Mouse (Mus musculus): ENCODE data around the gene Olfr1126. TPM values are rescaled to one million over a fixed set of nuclear protein-coding genes. Genes with fewer than 3 reads are reported as not detected.
"Not testable (repeated sequence)": the region's sequence is repeated elsewhere in the genome, so short reads cannot be mapped to it uniquely, and the experiment has no call there.

The Olfr1126 gene
- not detected in 2 replicates for polyA plus RNA-seq (2012; rRNA removed)

DNA sequence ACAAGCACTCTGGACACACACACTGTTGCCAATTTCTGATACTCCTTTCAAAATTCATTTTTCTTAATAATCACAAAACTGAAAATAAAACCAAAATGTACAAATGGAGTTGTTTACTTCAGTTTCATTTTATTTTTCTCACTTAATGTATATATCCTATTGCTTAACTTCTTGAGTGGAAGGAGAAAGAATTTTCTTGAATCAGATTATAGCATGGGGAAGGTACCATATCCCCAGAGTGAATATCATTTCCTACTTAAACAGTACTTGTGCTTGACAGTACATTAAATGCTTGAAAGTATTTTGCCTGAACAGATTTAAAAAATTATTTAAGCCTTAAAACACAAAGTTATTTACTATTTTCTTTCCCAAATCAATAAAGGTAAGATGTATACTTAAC is at the start of gene Olfr1126:
Gene Olfr1126, plus strand, starts transcription at position 301 of the 400 bp plus-strand sequence.
- TF ChIP-seq CTCF (IDR thresholded peaks at IDR 0.05; ENCODE audit: extremely low read depth, insufficient read depth, low read length): no peak
- no peak for TF ChIP-seq POLR2A (IDR thresholded peaks at IDR 0.05; ENCODE audit: extremely low read depth, insufficient read depth, low read length)
- no peak within 1 kb of the TSS for H3K27ac ChIP-seq (ENCODE audit: insufficient read depth, low read length)
- H3K4me1 ChIP-seq (ENCODE audit: control insufficient read depth, insufficient read depth, low read length): no peaks in the 10 kb centered on the region

DNA sequence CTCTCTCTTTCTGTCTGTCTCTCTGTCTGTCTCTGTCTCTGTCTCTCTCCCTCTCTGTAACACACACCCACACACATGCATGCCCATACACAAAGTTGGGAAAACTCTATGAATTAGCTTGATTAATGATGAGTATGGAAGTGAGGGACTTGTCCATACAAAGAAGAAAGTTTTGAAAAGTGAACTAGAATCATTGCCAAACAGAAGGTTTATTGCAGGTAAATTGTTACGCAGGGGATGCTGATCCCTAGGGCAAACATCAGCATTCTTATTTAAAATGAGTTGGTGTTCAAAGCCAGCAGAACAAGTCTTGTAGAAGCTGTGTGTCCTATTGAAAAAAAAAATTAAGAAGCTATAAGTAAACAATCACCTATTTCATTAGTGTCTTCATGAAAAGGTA is 37.4 kb upstream of the Olfr1126 start, which contains the start of gene Olfr1123:
Gene Olfr1123, plus strand, starts transcription at position 301 of the 400 bp plus-strand sequence.
- Histone ChIP-seq H3K4me3 (ENCODE audit: insufficient read depth, low read length) (no peak within 1 kb of the TSS), H3K27ac (ENCODE audit: insufficient read depth, low read length) (no peak within 1 kb of the TSS), H3K4me1 (ENCODE audit: control insufficient read depth, insufficient read depth, low read length) (no peaks in the 10 kb centered on the region)
- TF ChIP-seq POLR2A (IDR thresholded peaks at IDR 0.05; ENCODE audit: extremely low read depth, insufficient read depth, low read length) (no peak), CTCF (IDR thresholded peaks at IDR 0.05; ENCODE audit: extremely low read depth, insufficient read depth, low read length) (no peak)

More for the DNA sequence above, at the start of gene Olfr1126:
- H3K4me3 ChIP-seq (ENCODE audit: insufficient read depth, low read length): no peak within 1 kb of the TSS

DNA sequence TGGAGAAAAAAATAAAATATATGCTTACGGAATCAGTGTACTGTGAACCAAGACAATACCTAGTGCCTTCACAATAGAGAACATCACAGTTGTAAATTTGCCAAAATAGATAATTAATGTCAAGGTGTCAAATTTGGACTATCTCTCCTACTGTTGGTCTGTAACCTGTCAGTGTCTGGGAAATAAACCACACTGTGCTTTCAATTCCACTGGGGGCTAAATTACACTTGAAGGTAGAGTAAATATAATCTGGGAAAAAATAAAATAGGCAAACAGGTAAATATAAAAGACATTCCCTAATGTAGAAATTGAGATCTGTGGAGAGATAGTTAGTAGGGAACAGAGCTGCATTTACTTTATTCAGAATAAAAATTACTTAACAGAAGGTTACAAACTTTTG is 23.8 kb upstream of the Olfr1126 start, which contains the start of gene Olfr1124:
Gene Olfr1124, plus strand, starts transcription at position 301 of the 400 bp plus-strand sequence.
- H3K4me1 ChIP-seq (ENCODE audit: control insufficient read depth, insufficient read depth, low read length): no peaks in the 10 kb centered on the region
- TF ChIP-seq CTCF (IDR thresholded peaks at IDR 0.05; ENCODE audit: extremely low read depth, insufficient read depth, low read length) (no peak), POLR2A (IDR thresholded peaks at IDR 0.05; ENCODE audit: extremely low read depth, insufficient read depth, low read length) (no peak)
- no peak within 1 kb of the TSS for H3K4me3 ChIP-seq (ENCODE audit: insufficient read depth, low read length)
- no peak within 1 kb of the TSS for H3K27ac ChIP-seq (ENCODE audit: insufficient read depth, low read length)

DNA sequence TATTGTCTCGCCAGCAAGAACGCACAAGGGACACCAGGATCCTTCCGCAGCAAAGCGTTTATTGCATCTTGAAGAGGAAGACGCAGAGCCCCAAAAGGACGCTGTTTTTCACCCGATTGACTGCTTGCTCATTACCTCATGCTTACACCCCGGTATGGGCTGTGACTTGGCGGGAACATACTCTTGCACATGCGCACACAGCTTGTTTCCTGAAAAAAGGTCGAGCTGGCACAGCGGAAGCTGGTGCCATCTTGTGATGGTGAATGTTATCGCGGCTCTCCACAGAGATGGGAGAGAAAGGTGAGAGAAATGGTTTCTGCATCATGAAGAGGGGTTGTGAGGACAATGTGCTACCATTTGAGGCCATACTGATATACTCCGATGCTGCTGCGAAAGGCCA is 16.0 kb upstream of the Olfr1126 start:
- H3K27ac ChIP-seq (ENCODE audit: insufficient read depth, low read length): no peak overlapping the region
- no peak for TF ChIP-seq CTCF (IDR thresholded peaks at IDR 0.05; ENCODE audit: extremely low read depth, insufficient read depth, low read length)
- TF ChIP-seq POLR2A (IDR thresholded peaks at IDR 0.05; ENCODE audit: extremely low read depth, insufficient read depth, low read length): no peak
- H3K4me3 ChIP-seq (ENCODE audit: insufficient read depth, low read length): no peak overlapping the region
- H3K4me1 ChIP-seq (ENCODE audit: control insufficient read depth, insufficient read depth, low read length): no peaks in the 10 kb centered on the region

DNA sequence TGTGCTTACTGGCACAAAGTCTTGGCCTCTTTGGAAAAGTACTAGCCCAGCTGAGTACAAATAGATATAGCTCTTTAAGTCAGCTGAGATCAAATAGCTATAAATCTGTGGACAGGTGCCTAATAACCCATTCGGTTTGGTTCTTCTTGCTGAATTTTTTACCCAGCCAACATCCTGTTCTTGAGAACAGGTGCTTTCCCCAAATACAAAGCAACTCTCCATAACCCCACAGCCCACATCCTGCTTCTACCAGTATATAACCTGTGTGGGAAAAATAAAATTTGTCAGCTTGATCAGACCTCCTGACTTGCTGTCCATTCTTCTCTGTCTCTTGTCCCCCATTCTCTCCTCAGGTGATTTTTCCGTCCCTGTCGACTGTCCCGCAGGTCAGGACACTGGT is 8.0 kb downstream of the Olfr1126 start:
- Histone ChIP-seq H3K4me3 (ENCODE audit: insufficient read depth, low read length) (no peak overlapping the region), H3K4me1 (ENCODE audit: control insufficient read depth, insufficient read depth, low read length) (no peaks in the 10 kb centered on the region), H3K27ac (ENCODE audit: insufficient read depth, low read length) (no peak overlapping the region)
- no peak for TF ChIP-seq CTCF (IDR thresholded peaks at IDR 0.05; ENCODE audit: extremely low read depth, insufficient read depth, low read length)
- TF ChIP-seq POLR2A (IDR thresholded peaks at IDR 0.05; ENCODE audit: extremely low read depth, insufficient read depth, low read length): no peak

DNA sequence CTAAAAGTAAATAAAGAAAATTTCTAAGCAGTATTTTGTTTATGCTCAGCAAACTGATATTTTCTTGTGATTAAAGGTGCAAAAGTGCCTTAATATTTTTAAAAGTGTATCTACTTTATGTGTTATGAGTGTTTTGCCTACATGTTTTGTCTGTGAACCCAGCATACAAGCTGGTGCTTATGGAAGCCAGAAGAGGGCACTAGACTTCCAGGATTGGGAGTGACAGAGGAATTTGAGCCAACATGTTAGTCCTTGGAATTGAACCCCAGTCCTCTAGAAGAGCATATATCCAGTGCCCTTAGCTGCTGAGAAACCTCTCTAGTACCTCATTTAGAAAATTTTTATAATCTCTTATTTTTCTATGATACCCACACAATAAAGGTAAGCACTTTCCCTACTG is 26.4 kb downstream of the Olfr1126 start:
- no peak overlapping the region for H3K27ac ChIP-seq (ENCODE audit: insufficient read depth, low read length)
- H3K4me1 ChIP-seq (ENCODE audit: control insufficient read depth, insufficient read depth, low read length): no peaks in the 10 kb centered on the region
- TF ChIP-seq CTCF (IDR thresholded peaks at IDR 0.05; ENCODE audit: extremely low read depth, insufficient read depth, low read length) (0 out of 2 replicates have a peak, but pooled peaks have one; percentile 1), POLR2A (IDR thresholded peaks at IDR 0.05; ENCODE audit: extremely low read depth, insufficient read depth, low read length) (no peak)
- H3K4me3 ChIP-seq (ENCODE audit: insufficient read depth, low read length): no peak overlapping the region

DNA sequence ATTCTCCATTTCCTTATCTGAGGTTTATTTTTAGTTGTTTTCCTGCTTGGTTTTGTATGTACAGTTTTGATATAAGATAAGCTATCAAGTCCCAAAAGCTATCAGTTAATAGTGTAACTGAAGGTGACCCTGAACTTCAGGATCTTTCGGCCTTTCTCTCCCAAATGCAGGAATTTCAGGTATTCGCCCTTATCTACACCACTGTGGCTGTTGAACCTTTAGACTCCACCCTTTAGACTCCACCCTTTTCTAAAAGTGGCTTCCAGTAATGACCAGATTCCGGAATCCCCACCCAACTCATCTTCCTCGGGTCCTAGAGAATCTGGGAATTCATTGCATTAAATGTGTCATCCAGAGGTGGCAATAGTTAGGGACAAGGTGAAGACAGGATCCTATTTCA is 27.4 kb downstream of the Olfr1126 start:
- H3K4me1 ChIP-seq (ENCODE audit: control insufficient read depth, insufficient read depth, low read length): no peaks in the 10 kb centered on the region
- H3K27ac ChIP-seq (ENCODE audit: insufficient read depth, low read length): no peak overlapping the region
- no peak overlapping the region for H3K4me3 ChIP-seq (ENCODE audit: insufficient read depth, low read length)
- TF ChIP-seq CTCF (IDR thresholded peaks at IDR 0.05; ENCODE audit: extremely low read depth, insufficient read depth, low read length): no peak
- TF ChIP-seq POLR2A (IDR thresholded peaks at IDR 0.05; ENCODE audit: extremely low read depth, insufficient read depth, low read length): no peak

DNA sequence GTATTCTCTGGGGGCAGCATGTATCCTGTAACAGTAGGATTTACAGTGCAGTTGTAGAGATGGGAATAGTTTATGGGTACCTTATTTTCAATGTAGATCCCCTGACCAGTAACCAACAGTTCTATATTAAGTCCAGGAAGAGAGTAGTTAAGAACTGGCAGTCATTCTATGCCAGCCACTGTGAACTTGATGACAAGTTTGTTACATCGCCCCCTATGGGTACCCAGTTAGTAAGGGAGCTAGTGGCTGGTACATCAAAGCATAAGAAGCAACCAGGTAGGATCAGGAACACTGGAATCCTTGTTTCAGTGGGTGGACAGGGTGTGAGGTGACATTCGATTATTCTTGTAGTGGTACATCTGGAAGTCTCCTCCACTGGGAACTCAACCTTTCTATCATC is 28.5 kb downstream of the Olfr1126 start:
- no peak for TF ChIP-seq POLR2A (IDR thresholded peaks at IDR 0.05; ENCODE audit: extremely low read depth, insufficient read depth, low read length)
- no peak for TF ChIP-seq CTCF (IDR thresholded peaks at IDR 0.05; ENCODE audit: extremely low read depth, insufficient read depth, low read length)
- Histone ChIP-seq H3K4me1 (ENCODE audit: control insufficient read depth, insufficient read depth, low read length) (no peaks in the 10 kb centered on the region), H3K27ac (ENCODE audit: insufficient read depth, low read length) (no peak overlapping the region), H3K4me3 (ENCODE audit: insufficient read depth, low read length) (no peak overlapping the region)

DNA sequence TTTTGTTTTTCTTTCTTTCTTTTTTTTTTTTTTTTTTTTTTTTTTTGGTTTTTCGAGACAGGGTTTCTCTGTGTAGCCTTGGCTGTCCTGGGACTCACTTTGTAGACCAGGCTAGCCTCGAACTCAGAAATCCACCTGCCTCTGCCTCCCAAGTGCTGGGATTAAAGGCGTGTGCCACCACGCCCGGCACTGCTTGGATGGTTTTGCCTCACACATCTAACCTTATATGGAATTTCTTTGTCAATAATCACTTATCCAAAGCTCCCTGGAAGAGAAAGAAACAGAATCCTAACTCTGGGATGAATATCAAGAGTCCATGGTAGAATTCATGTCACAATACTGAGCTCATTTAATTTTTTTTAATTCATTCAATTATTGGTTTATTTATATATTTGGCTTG is 43.2 kb downstream of the Olfr1126 start, which contains the start of gene Pramel7:
Gene Pramel7, minus strand, starts transcription at position 101 of the 400 bp plus-strand sequence.
- not testable (repeated sequence) for H3K4me3 ChIP-seq (ENCODE audit: insufficient read depth, low read length); H3K4me1 ChIP-seq (ENCODE audit: control insufficient read depth, insufficient read depth, low read length); H3K27ac ChIP-seq (ENCODE audit: insufficient read depth, low read length)

DNA sequence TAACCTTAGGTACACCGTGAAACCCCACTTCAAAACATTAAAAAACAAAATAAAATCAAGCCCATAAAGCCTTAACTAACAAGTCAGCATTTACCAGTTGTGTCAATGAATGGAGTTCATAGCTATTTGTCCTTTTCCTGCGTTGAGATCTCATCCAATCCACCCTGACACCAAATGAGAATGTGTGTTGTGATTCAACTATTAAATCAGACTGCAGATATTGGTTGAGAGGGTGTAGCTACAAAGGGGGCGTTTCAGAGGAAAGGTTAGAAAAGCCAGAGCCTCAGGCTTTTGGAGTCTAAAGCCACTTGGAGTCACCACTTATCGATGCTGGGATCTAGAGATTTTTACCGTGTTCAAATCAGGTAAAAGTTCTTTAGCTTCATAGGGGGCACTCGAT is 52.5 kb downstream of the Olfr1126 start, which contains the start of gene Pramel6:
Gene Pramel6, plus strand, starts transcription at position 301 of the 400 bp plus-strand sequence.
- H3K4me3 ChIP-seq (ENCODE audit: insufficient read depth, low read length): no peak within 1 kb of the TSS
- H3K4me1 ChIP-seq (ENCODE audit: control insufficient read depth, insufficient read depth, low read length): no peaks in the 10 kb centered on the region
- no peak within 1 kb of the TSS for H3K27ac ChIP-seq (ENCODE audit: insufficient read depth, low read length)
- TF ChIP-seq POLR2A (IDR thresholded peaks at IDR 0.05; ENCODE audit: extremely low read depth, insufficient read depth, low read length): no peak

Other genes starting within 250 kb of the Olfr1126 start
- not detected in 2 replicates for gene Olfr1113, start 245.0 kb upstream of the Olfr1126 start, polyA plus RNA-seq (2012; rRNA removed)
- not detected in 2 replicates for gene Olfr1115, start 205.9 kb upstream of the Olfr1126 start, polyA plus RNA-seq (2012; rRNA removed)
- not detected in 2 replicates for gene Olfr1116, start 186.4 kb upstream of the Olfr1126 start, polyA plus RNA-seq (2012; rRNA removed)
- gene Olfr1118, start 146.4 kb upstream of the Olfr1126 start, polyA plus RNA-seq (2012; rRNA removed): not detected in 2 replicates
- gene Olfr1120, start 99.1 kb upstream of the Olfr1126 start, polyA plus RNA-seq (2012; rRNA removed): not detected in 2 replicates
- not detected in 2 replicates for gene Olfr1121, start 84.1 kb upstream of the Olfr1126 start, polyA plus RNA-seq (2012; rRNA removed)
- gene Olfr1122, start 68.1 kb upstream of the Olfr1126 start, polyA plus RNA-seq (2012; rRNA removed): not detected in 2 replicates
- gene Olfr1123, start 37.3 kb upstream of the Olfr1126 start, polyA plus RNA-seq (2012; rRNA removed): not detected in 2 replicates
- not detected in 2 replicates for gene Olfr1124, start 23.7 kb upstream of the Olfr1126 start, polyA plus RNA-seq (2012; rRNA removed)
- gene Pramel7, start 43.1 kb downstream of the Olfr1126 start, polyA plus RNA-seq (2012; rRNA removed): not detected in 2 replicates
- not detected in 2 replicates for gene Pramel6, start 52.6 kb downstream of the Olfr1126 start, polyA plus RNA-seq (2012; rRNA removed)
- not detected in 2 replicates for gene Olfr153, start 77.8 kb downstream of the Olfr1126 start, polyA plus RNA-seq (2012; rRNA removed)
- gene Olfr1128, start 91.6 kb downstream of the Olfr1126 start, polyA plus RNA-seq (2012; rRNA removed): not detected in 2 replicates
- gene Olfr1129, start 119.9 kb downstream of the Olfr1126 start, polyA plus RNA-seq (2012; rRNA removed): not detected in 2 replicates
- not detected in 2 replicates for gene Olfr1130, start 152.2 kb downstream of the Olfr1126 start, polyA plus RNA-seq (2012; rRNA removed)
- not detected in 2 replicates for gene Olfr1131, start 173.1 kb downstream of the Olfr1126 start, polyA plus RNA-seq (2012; rRNA removed)
- gene Olfr1132, start 183.6 kb downstream of the Olfr1126 start, polyA plus RNA-seq (2012; rRNA removed): not detected in 2 replicates
- not detected in 2 replicates for gene Olfr1133, start 193.4 kb downstream of the Olfr1126 start, polyA plus RNA-seq (2012; rRNA removed)
- not detected in 2 replicates for gene Olfr1134, start 204.5 kb downstream of the Olfr1126 start, polyA plus RNA-seq (2012; rRNA removed)
- gene Olfr1135, start 219.7 kb downstream of the Olfr1126 start, polyA plus RNA-seq (2012; rRNA removed): not detected in 2 replicates
- not detected in 2 replicates for gene Olfr1136, start 240.0 kb downstream of the Olfr1126 start, polyA plus RNA-seq (2012; rRNA removed)